Mouse (Mus musculus) liver, postnatal 0 days (tissue): Measurements from ENCODE around the gene Tmem59l. TPM values are rescaled to one million over a fixed set of nuclear protein-coding genes. Genes with fewer than 3 reads are reported as not detected.

Experiments
- ATAC-seq: fragments of 200-750 bp; cut with Nextera tagmentation; 2 replicates; pipeline ENCODE4 v1.8.0; 2017; ENCODE audit warnings: mild to moderate bottlenecking, moderate library complexity
- DNase-seq: peaks from one replicate; pipeline ENCODE4 v3.0.0-alpha.2; 2016
- H3K27ac ChIP-seq: fragments of 300-500 bp; sonication (generic); 2 replicates; pipeline ENCODE4 v1.5.1; 2014; ENCODE audit warnings: antibody characterized with exemption, moderate library complexity, mild to moderate bottlenecking, low read depth
- H3K27me3 ChIP-seq: fragments of 300-500 bp; sonication (generic); 2 replicates; pipeline ENCODE4 v1.6.1; 2014; ENCODE audit warnings: low read length, control low read depth, mixed read lengths; ENCODE audit not compliant: insufficient read depth
- H3K36me3 ChIP-seq: fragments of 300-500 bp; sonication (generic); replicated peaks from 2 replicates; pipeline ENCODE4 v1.6.1; 2014; ENCODE audit warnings: mild to moderate bottlenecking, control low read depth, low read length, moderate library complexity, mixed read lengths; ENCODE audit not compliant: insufficient read depth
- H3K4me1 ChIP-seq: fragments of 300-500 bp; sonication (generic); 2 replicates; pipeline ENCODE4 v1.6.1; 2014; ENCODE audit warnings: antibody characterized with exemption, mild to moderate bottlenecking, control low read depth; ENCODE audit not compliant: insufficient read depth
- H3K4me2 ChIP-seq: fragments of 300-500 bp; sonication (generic); 2 replicates; pipeline ENCODE4 v1.6.1; 2014; ENCODE audit warnings: low read depth, mild to moderate bottlenecking, low read length, moderate library complexity, mixed read lengths
- H3K4me3 ChIP-seq: fragments of 300-500 bp; sonication (generic); 2 replicates; pipeline ENCODE4 v1.5.1; 2014; ENCODE audit warnings: low read depth, low read length
- H3K9ac ChIP-seq: fragments of 300-500 bp; sonication (generic); replicated peaks from 2 replicates; pipeline ENCODE4 v1.6.1; 2014; ENCODE audit warnings: mild to moderate bottlenecking, moderate library complexity
- H3K9me3 ChIP-seq: fragments of 300-500 bp; sonication (generic); 2 replicates; pipeline ENCODE4 v1.6.1; 2016; ENCODE audit warnings: mild to moderate bottlenecking, control low read depth, low read length, mixed read lengths
- CTCF ChIP-seq: sonication (generic); IDR thresholded peaks from 2 replicates; pipeline ENCODE4 v1.5.1; 2016; ENCODE audit warnings: antibody characterized with exemption, low read depth
- EP300 ChIP-seq: IDR thresholded peaks from 2 replicates; pipeline ENCODE4 v1.6.1; 2016; ENCODE audit warnings: antibody characterized with exemption, low read depth, mild to moderate bottlenecking
- WGBS: fragments of 180-500 bp; shearing (Covaris S2); extraction: QIAGEN DNeasy Blood & Tissue Kit; methylation state at CpG from one replicate; pipeline ENCODE4 v1.1.7; 2014; ENCODE audit not compliant: insufficient replicate concordance; 5-methylcytosine and 5-hydroxymethylcytosine counted together
- polyA plus RNA-seq: library from polyadenylated mRNA; unstranded; fragments of >200 nt; fragmentation: Nextera tagmentation; extraction: Ambion mirVana; gene quantifications from 2 replicates; pipeline ENCODE4 v1.2.1, GENCODE M21; 2015

The Tmem59l gene
- polyA plus RNA-seq, 1 experiment from 2014 or later = not detected

GRCm38 (mm10) chr8:70460199-70460598, 27.0 kb downstream of the Tmem59l start:
- DNase-seq (no peak), ATAC-seq (no peak)
- H3K4me2 ChIP-seq = no peak overlapping the region
- H3K4me1 ChIP-seq = no peaks in the 10 kb centered on the region
- no peak overlapping the region for H3K4me3 ChIP-seq
- H3K27me3 ChIP-seq = no peaks in the 10 kb centered on the region
- WGBS = 82% methylated on average over 5 of the region's 5 CpGs
- TF ChIP-seq EP300 (no peak), CTCF (no peak)
- no peaks in the 10 kb centered on the region for H3K9me3 ChIP-seq
- no peaks in the 10 kb centered on the region for H3K36me3 ChIP-seq
- no peak overlapping the region for H3K27ac ChIP-seq
- H3K9ac ChIP-seq = no peak overlapping the region

- Histone ChIP-seq H3K27ac (no peak overlapping the region), H3K27me3 (no peaks in the 10 kb centered on the region), H3K4me1 (no peaks in the 10 kb centered on the region), H3K4me3 (no peak overlapping the region), H3K9me3 (no peaks in the 10 kb centered on the region), H3K9ac (no peak overlapping the region), H3K4me2 (no peak overlapping the region), H3K36me3 (no peaks in the 10 kb centered on the region)
- ATAC-seq (no peak), DNase-seq (no peak)
- TF ChIP-seq CTCF (no peak), EP300 (no peak)
- 94% methylated on average over 2 of the region's 2 CpGs for WGBS
Measured at GRCm38 (mm10) chr8:70459636-70460035, 27.5 kb downstream of the Tmem59l start.

GRCm38 (mm10) chr8:70458462-70458861, 28.7 kb downstream of the Tmem59l start:
- Histone ChIP-seq H3K36me3 (no peaks in the 10 kb centered on the region), H3K9me3 (no peaks in the 10 kb centered on the region), H3K9ac (no peak overlapping the region), H3K27ac (no peak overlapping the region), H3K4me1 (no peaks in the 10 kb centered on the region), H3K27me3 (no peaks in the 10 kb centered on the region), H3K4me2 (no peak overlapping the region), H3K4me3 (no peak overlapping the region)
- ATAC-seq (no peak), DNase-seq (no peak)
- WGBS = 80% methylated on average over 3 of the region's 3 CpGs
- TF ChIP-seq EP300 = no peak
- TF ChIP-seq CTCF = no peak

GRCm38 (mm10) chr8:70457882-70458281, 29.3 kb downstream of the Tmem59l start:
- DNase-seq = no peak
- Histone ChIP-seq H3K4me2 (no peak overlapping the region), H3K9ac (no peak overlapping the region), H3K4me1 (no peaks in the 10 kb centered on the region), H3K27ac (no peak overlapping the region), H3K36me3 (no peaks in the 10 kb centered on the region), H3K27me3 (no peaks in the 10 kb centered on the region), H3K4me3 (no peak overlapping the region), H3K9me3 (no peaks in the 10 kb centered on the region)
- no peak for TF ChIP-seq EP300
- TF ChIP-seq CTCF = no peak
- WGBS = 82% methylated on average over 6 of the region's 6 CpGs
- ATAC-seq = no peak

GRCm38 (mm10) chr8:70456996-70457395, 30.2 kb downstream of the Tmem59l start:
- ATAC-seq (no peak), DNase-seq (no peak)
- no peak overlapping the region for H3K4me3 ChIP-seq
- no peak for TF ChIP-seq EP300
- TF ChIP-seq CTCF = no peak
- H3K4me1 ChIP-seq = no peaks in the 10 kb centered on the region
- no peaks in the 10 kb centered on the region for H3K9me3 ChIP-seq
- no peak overlapping the region for H3K27ac ChIP-seq
- no peak overlapping the region for H3K9ac ChIP-seq
- no peaks in the 10 kb centered on the region for H3K27me3 ChIP-seq
- H3K36me3 ChIP-seq = no peaks in the 10 kb centered on the region
- H3K4me2 ChIP-seq = no peak overlapping the region
- 77% methylated on average over 1 of the region's 1 CpGs for WGBS

GRCm38 (mm10) chr8:70453852-70454251, 33.3 kb downstream of the Tmem59l start:
- Histone ChIP-seq H3K9ac (no peak overlapping the region), H3K36me3 (no peaks in the 10 kb centered on the region; the same call in 1 of the 2 replicates), H3K4me2 (no peak overlapping the region), H3K27ac (no peak overlapping the region), H3K4me1 (no peaks in the 10 kb centered on the region), H3K4me3 (no peak overlapping the region), H3K27me3 (no peaks in the 10 kb centered on the region), H3K9me3 (no peaks in the 10 kb centered on the region)
- TF ChIP-seq CTCF = no peak
- TF ChIP-seq EP300 = no peak
- no peak for DNase-seq
- 85% methylated on average over 5 of the region's 5 CpGs for WGBS
- ATAC-seq = no peak
